Mouse (Mus musculus): ENCODE results near the gene Trappc2l.
"Not testable (repeated sequence)": the region's sequence is repeated elsewhere in the genome, so short reads cannot be mapped to it uniquely, and the experiment has no call there.

Gene Trappc2l

DNA sequence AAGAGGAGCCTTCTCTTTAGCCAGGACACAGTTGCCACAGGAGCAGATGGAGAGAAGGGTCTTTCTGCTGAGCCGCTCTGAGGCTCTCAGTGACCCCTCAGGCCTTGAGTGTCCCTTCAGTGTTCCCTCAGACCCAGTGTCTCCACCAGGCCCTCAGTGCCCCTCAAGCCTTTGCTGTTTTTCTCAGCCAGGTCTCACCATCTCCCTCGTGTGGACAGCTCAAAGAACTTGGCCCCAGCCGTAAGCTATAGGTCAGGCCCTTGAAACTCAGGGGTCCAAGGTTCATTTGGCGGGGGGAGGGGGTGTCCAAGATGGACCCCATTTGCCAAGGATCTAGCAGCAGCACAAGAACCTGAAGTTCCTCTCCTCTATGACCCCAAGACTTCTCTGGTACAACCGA is 13.2 kb downstream of the Trappc2l start:
- DNase-seq (ENCODE audit: low read depth, low spot score): no peak

DNA sequence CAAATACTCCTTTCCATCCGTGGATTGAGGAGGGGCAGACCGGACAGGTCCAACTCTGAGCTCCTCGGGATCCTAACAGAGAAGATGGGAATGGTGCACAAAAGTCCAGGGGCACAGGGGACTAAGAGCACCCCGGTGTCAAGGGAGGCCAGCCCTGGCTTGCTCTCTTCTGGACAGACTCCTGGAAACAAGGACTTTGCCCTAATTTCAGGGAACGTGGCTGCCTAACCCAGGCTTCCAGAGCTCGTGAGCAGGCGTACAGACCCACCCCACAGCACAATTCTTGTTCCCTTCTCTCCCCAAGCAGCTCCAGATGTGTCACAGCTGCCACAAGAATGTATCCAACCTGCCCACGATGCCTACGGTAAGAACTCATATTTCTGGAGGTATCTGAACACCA is 14.4 kb downstream of the Trappc2l start:
- DNase-seq (ENCODE audit: low read depth, low spot score): no peak

DNA sequence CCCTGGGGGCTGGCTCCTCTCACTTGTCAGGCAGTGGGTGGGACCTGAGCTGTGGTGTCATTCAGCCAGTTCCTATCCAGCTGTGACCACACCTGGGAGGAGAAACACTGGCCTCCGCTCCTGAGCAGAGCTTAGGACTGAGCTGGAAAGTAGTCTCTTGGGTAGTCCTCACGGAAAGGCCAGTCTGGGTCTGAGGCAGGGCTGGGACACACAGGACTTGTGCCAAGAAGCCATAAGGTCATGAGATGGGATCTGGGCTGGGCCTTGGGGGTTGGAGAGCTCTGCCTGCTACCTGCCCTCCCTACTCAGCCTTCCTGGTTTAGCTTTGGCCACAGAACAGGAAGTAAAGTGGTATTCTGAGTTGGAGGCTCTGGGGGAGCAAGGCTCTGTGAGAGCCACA is 15.5 kb downstream of the Trappc2l start:
- no peak for DNase-seq (ENCODE audit: low read depth, low spot score)

DNA sequence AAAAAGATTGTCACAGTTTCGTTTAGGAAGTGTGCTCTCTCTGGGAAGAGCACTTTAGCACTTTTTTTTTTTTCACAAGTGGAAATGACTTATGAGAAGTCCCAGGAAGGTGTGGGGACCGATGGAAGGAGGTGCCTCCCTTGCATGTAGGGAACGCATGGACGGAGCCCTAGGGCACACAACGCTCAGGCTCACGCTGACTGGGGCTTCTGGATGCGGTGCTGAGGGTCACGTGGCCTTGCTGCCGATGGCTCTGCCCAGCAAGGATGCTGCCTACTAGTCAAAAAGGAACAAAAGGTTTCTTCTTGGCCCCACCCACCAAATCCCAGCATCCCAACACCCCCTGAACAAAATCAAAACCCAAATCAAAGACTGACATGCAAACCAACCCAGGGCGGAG is 17.9 kb downstream of the Trappc2l start:
- peak; percentile 42 for DNase-seq (ENCODE audit: low read depth, low spot score)

DNA sequence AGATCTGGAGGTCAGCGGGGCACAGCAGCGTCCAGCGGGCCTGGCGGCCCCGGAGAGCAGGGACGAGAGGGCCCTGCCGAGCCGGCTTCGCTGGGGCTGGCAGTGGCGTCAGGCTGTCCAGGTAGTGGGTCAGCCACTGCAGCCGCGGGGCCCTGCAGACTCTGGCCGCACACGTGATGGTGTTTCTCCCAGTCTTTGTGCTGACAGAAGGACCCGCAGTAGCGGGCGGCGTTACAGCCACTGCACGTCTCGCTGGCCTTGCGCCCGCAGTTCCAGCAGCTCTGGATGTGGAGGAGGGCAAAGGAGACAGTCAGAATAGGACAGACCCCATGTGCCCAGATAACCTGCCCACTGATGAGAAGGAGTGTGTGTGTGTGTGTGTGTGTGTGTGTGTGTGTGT is 19.3 kb downstream of the Trappc2l start:
- peak; percentile 26 for DNase-seq (ENCODE audit: low read depth, low spot score)

DNA sequence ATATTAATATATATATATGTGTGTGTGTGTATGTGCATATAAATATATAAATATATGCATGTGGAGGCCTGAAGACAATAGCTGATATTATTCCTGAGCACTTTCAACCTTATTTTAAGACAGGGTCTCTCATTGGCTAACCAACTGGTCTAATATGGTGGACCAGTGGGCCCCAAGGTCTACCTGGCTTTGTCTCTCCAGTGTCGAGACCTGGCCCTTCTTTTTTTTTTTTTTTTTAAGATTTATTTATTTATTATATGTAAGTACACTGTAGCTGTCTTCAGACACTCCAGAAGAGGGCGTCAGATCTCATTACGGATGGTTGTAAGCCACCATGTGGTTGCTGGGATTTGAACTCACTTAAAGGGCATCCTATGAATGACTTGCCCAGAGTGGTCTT is 20.7 kb downstream of the Trappc2l start:
- not testable (repeated sequence) for DNase-seq (ENCODE audit: low read depth, low spot score)

DNA sequence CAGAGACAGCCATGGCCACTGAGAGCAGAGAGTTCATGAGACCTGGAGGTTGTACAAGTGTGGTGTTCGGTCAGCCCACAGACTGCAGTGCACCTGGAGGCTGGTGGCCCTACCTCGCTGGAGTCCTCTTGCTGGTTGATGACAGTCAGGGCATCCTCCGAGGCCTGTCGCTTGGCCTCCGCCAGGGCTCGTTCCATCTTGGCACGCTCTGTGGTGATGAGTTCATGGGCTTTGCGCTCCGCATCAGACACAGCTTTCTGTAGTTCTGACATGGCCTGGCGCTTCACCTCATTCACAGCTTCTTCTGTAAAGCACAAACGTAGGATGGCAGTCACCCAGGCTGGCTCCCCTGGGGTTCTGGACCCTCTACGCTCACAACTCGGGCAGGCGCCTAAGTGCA is 21.8 kb downstream of the Trappc2l start:
- no peak for DNase-seq (ENCODE audit: low read depth, low spot score)

DNA sequence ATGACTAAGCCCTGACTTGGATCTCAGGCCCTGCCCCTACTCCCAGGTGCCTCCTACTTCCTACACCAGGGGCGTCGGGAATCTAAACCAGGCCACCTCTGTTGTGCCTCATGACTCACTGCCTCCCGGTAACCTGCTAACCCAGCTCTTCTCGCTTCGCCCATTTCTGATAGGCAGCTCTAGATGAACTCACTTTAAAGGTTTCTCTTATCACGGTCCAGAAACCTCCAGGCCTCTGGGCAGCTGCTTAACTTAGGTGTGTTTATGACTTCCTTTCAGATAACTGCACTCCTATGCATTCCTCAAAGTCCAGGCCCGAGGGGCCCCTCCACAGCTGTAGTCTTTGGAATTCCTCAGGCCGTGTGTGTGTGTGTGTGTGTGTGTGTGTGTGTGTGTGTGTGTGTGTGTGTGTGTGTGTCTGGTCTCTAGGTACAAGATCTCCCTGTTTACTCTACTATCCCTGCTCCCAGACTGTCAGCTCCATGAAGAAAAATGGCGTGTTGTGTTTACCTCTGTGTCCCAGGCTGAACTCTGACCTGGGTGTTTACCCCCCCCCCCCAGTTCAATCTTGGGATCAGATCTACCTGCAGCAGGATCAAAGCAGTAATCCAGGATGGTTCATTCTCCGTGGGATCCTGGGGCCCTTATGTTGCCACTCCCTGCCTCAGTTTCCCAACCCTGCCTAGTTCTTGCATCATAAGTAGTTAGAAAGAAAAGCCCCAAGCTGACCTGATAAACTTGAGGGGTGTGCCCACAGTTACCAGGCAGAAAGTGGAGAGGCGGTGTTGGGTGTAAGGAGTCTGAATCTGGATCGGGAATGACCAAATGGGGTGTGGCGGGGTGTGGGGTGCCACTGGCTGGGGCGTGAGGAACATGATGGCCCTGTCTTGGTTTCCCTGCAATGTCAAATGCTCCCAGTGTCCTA is 24.7 kb downstream of the Trappc2l start:
- peak; percentile 32 for DNase-seq (ENCODE audit: low read depth, low spot score)

DNA sequence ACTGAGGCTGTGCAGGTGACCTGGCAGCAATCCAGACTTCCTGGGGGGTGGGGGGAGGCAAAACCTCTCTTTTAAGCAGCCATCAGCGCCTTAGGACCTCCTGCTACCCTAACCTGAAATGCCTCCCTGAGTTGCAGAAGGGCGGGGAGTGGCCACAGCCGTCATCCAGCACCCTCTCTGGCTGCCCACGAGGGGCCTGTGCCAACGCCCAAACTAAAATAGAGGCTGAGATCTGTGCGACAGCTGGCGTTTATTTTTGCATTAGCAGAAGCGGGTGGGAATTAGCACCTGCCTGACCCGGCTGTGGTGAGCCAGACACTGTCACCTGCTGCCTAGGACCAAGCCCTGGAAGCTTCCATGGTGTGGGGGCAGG is 25.3 kb downstream of the Trappc2l start:
- no peak for DNase-seq (ENCODE audit: low read depth, low spot score)

DNA sequence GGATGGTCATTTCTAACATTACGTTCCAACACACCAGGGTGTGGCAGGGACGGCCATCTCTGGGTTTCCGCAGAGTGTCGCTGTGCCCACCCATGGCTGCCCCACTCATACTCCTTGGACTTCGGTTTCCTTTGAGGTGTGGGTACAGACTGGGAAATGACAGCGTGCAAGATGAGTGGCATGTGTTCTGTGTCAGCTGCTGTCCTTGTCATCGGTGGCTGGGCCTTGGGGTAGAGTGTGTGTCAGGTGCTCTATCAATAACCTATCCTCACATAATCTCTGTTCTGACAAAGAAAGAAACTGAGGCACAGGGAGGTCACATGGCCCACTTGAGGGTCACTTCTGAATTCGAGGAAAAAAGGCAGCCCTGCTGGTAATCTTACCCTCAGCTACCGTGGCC is 25.8 kb downstream of the Trappc2l start:
- no peak for DNase-seq (ENCODE audit: low read depth, low spot score)

DNA sequence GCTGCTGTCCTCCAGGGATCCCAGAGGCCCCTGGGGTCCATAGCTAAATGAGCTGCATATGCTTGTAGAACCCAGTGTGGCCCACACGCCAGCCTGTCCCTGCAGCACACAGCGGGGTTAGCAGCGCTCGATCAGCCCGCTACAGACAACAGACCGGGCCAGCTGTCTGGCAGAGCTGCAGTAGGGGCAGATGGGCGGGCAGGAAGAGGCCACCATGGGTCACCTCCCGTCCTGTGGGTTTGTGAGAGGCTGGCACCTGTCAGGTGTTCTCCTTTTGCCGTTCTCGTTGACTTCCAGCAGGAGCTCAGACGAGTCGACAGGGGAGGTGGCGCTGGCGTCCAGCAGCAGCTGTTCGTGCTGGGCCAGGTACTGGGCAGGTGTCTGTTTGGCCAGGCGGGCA is 27.2 kb downstream of the Trappc2l start:
- no peak for DNase-seq (ENCODE audit: low read depth, low spot score)

DNA sequence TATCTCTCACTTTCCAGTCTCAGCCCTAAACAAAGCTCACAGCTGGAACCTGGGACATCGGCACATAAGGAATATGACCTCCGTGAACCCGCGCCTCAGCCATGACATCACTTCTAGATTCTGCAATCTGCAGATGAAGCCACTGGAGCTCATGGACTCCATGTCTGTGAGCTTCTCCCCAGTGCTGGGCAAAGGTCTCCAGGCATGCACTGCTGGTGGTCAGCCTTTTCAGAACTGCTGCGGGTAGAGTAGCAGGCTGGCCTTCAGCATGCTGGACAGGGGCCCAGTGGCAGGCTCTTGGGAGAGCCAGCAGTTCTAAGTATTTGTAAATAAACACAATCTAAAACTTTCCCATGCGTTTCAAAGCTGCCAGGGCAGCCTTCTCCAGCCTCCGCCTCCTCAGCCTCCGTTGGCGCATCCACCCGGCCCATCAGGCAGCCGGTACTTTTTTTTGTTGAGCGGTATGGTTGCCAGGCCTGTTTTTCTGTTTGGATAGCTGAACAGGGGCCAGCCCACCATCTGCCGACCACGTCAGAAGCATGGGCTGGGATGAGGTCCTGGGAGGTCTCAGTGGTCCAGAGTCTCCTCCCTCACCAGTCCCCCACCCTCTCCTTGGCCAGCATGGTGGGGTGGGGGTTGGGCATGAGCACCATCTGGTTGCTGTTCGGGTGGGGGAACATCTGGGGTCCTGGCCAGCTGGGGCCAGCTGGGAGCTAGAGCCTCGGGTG is 28.2 kb downstream of the Trappc2l start:
- DNase-seq (ENCODE audit: low read depth, low spot score): no peak

DNA sequence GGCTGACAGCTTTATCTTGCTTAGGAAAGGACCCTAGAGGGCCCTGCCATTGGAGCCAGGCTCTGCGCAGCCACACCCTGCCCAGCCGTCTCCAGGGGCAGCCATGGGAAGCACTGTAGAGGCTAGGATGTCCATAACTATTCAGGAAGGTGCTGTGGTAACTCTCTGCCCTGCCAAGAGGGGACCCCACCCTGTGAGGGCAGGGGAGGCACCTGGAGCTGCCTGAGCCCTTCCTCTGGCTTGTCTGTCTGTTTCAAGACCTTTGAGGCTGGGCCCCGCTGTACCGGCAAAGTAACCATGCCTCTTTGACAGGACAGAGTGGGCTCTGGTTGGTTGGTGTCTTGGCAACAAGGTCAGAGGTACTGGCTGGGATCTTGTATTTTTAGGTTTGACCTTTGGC is 29.4 kb downstream of the Trappc2l start:
- DNase-seq (ENCODE audit: low read depth, low spot score): no peak

DNA sequence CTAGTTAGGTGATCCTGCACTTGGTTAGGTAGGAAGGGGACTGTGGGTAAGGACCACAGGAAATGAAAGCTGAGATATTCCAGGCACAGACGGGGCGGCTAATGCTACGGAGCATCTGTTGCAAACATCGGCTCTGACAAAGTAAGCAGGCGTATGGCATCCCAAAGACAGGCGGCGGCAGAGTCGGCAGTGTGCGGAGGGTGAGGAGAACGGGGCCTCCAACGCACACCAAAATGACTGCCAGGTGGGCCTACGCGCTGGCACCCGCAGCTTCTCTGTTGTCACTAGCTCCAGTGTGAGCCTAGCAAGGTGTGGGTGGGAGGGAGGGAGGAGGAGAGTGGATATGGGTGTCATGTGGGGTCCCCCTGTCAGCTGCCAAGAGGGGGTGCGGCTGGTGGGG is 30.0 kb downstream of the Trappc2l start:
- DNase-seq (ENCODE audit: low read depth, low spot score): no peak

DNA sequence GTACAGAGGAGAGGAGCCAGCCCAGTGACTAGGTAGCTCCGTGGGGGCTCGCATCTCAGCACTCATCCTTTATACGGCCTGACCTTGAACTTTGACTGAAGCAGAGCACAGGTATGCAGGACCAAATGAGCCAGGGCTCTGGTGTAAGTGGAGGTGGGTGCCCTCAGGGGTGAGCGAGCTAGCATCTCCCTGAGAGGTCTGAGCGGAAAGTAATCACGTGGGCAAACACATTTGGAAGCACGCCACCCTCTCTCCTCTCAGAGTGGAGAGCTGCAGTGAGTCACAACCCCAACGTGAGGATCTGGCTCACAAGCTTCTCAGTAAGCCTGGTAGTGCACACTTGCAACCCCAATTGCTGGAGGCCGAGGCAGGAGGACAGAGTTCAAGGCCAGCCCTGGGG is 30.6 kb downstream of the Trappc2l start:
- no peak for DNase-seq (ENCODE audit: low read depth, low spot score)

DNA sequence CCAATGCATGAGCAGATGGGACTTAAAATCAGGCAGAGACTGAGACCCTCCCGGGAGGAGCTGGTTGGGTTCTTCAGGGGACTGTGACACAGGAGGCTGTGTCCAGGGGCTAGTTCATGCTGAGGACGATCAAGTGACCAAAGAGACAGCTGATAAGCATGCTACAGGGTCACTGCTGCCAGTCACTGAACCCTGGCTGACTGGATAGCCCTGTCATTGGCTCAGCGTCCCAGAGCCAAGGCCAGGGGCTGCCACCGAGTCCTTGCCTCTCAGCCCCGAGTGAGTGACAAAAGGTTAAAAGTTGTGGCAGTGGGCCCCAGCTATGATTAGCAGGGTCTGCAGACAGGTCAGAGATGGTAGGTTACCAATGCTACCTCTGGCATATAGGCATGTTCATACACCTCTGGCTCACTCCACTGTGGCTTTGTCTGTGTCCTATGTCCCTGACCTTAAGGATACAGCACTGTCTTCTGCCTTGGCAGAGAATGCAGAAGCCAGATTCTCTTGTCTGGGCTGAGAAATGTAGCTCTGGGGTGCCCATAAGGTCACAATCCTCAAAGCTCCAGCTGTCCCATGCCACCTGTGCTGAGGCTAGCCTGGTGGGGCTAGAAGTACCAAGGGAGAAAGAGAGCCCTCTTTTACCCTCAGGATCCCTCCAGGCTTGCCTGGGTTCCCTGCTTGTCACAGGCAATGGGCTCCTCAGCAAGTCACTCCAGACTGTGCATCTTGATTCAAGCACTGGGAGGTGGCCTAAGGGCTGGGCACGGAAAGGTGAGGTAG is 32.9 kb downstream of the Trappc2l start:
- DNase-seq (ENCODE audit: low read depth, low spot score): no peak

DNA sequence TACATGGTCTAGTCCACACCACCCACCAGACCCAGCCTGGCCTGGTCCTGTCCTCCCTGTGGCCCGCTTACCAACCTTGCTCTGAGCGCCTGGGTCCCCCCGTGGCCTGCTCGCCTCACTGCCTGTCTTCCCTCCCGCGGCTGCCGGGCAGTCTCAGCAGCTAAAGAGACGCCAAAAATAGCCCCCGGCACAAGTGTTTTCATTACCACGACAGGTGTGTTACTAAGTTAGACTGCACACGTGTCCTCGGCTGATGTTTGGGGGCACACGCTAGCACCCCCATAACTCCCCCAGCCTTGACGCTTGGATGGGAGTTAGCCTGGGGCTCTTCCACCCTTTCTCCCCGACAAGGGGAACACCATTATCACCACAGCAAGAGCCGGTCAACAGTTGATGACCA is 34.9 kb downstream of the Trappc2l start:
- no peak for DNase-seq (ENCODE audit: low read depth, low spot score)

DNA sequence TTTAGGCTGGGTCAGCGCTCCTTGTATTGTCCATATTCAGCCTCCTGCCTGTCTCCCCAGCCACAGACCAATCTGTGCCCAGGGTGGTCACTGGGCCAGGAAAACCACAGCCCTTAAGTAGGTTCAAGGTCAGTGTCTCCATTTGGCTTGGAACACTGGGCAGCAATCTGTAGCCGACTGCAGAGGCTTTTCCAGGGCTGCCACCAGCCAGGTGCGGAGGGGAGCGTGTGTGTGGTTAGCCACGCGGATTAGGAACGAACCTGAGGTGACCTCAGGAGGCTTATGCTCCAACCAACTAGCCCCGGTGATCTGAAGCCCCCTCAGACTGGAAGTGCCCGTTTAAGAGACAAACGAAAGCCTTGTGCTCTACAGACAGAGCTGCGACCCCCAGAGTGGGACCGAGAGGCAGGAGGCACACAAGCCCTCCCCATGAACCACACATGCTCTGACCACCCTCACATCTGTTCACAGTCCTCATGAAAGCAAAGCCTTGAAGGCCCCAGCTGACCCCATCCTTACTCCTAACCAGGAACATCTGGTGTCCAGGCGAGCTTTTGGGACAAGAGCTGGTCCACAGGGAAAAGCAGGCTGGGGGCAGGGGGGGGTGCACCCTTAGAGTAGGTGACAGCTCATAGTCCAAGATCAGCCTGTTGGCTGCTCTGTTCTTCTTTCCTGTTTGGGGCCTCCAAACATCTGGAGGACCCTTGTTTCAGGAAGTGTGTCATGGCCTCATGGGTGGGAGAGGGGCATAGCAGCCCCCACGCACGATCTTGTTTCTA is 36.9 kb downstream of the Trappc2l start:
- DNase-seq (ENCODE audit: low read depth, low spot score): no peak

DNA sequence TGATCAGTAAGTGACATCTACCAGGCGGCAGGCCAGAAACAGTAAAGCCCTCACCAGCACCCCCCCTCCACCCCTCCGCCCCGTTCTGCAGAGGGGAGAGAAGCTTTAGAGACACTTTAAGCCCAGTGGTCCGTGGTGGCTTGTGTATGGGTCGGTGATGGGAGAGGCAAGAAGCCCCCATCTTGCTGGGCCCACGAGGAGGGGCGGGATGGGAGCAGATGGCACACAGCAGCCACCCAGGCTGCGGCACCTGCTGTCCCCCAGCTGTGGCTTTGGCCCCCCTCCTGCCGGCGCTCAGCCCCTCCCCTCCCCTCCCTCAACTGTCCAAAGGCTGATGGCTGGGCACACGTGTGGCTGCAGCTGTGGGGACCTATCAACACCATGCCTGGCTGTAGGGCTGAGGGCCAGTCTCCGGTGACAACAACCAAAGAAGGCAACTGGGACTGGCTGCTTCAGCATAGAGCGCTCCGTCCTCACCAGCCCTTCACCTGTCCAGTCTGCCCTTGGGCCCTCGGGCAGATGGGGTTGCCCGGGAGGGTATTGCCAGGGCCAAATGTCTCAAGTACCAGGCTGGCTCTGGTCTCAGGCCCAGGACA is 40.0 kb downstream of the Trappc2l start:
- DNase-seq (ENCODE audit: low read depth, low spot score): no peak

DNA sequence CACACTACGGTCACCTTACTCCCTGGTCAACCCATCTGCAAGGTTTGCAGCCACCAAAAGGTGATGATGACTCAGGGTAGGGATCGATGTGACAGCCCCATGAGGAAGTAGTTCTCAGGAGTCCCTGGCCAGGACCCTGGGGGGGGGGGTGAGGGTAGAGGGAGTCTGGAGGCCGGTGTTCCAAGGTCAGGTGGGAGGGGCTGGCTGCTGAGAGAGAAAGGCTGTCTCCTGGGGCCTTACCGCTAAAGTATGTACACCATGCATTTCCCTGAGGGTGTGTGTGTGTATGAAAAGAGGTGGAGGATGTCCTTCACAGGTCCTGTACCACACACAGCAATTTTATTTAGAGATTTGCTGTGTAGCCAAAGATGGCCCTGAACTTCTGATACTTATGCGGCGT is 41.2 kb downstream of the Trappc2l start:
- peak; percentile 66 for DNase-seq (ENCODE audit: low read depth, low spot score)

DNA sequence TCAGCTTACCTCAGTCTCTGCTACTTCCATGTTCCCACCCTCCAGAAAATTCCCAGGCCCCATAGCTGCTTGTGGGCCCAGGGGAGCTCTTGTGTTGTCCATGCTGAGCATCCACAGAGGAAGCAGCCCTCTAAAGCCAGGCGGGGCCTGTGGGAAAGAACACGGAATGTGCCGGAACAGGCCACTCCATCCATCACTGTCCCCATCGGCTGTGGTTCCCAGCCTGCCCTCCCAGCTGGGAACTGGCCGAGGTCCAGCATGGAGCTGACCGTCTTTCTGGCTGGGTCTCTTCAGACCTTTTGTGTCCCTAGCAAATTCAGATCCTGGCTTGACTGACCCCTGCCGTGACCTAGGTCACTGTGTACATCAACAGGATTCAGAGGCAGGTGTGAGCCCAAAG is 43.3 kb downstream of the Trappc2l start:
- DNase-seq (ENCODE audit: low read depth, low spot score): no peak
